Mouse (Mus musculus): ENCODE data around the gene Peli1.
"Not testable (repeated sequence)": the region's sequence is repeated elsewhere in the genome, so short reads cannot be mapped to it uniquely, and the experiment has no call there.

DNA sequence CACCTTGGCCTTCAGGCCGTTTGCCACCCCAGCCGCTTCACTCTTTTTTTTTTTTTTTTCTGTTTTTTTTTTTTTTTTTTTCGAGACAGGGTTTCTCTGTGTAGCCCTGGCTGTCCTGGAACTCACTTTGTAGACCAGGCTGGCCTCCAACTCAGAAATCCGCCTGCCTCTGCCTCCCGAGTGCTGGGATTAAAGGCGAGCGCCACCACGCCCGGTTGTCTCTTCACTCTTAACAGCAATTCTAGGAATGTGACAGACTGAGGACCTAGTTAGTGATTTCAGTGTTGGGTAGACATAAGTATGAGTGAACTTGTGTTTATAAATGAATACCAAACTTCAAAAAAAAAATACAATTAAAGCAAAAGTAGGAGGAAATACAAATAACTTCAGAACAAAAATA, 88.8 kb downstream of the Peli1 start:
- TF ChIP-seq GATA1, TAL1 (IDR thresholded peaks at IDR 0.05; ENCODE audit: low read length): not testable (repeated sequence)

All from erythroblast, embryonic 14.5 days (primary cell).